Mouse (Mus musculus) adrenal gland (tissue): ENCODE measurements around the gene Dock2.
"Not testable (repeated sequence)": the region's sequence is repeated elsewhere in the genome, so short reads cannot be mapped to it uniquely, and the experiment has no call there.

Experiments
- intact Hi-C: fragments of 180-260 bp; cut with DNase I; formaldehyde crosslinking; loops from one replicate; pipeline ENCODE4 v1.15.1; 2025

Dock2 gene

GRCm38 (mm10) chr11:34291304-34291703 is 492.4 kb downstream of the Dock2 start:
- intact Hi-C loops, result no loop called here

- intact Hi-C loops, result no loop called here
These were observed 493.0 kb downstream of the Dock2 start for GRCm38 (mm10) chr11:34290708-34291107.

GRCm38 (mm10) chr11:34290265-34290664 is 493.4 kb downstream of the Dock2 start:
- intact Hi-C loops, result no loop called here

GRCm38 (mm10) chr11:34284124-34284808 is 499.4 kb downstream of the Dock2 start:
- intact Hi-C loops, result no loop called here

- intact Hi-C loops, result no loop called here
These were observed 506.6 kb downstream of the Dock2 start for GRCm38 (mm10) chr11:34277047-34277445.

GRCm38 (mm10) chr11:34276363-34277046 is 507.2 kb downstream of the Dock2 start:
- intact Hi-C loops, result no loop called here

GRCm38 (mm10) chr11:34275941-34276340 is 507.8 kb downstream of the Dock2 start:
- intact Hi-C loops, result no loop called here

- intact Hi-C loops, result no loop called here
These were observed 511.7 kb downstream of the Dock2 start for GRCm38 (mm10) chr11:34272016-34272415.

GRCm38 (mm10) chr11:34264099-34264498 is 519.6 kb downstream of the Dock2 start:
- intact Hi-C loops, result no loop called here

GRCm38 (mm10) chr11:34258849-34259469 is 524.7 kb downstream of the Dock2 start:
- intact Hi-C loops, result no loop called here

GRCm38 (mm10) chr11:34257548-34258189 is 526.0 kb downstream of the Dock2 start:
- intact Hi-C loops, result no loop called here

- intact Hi-C loops, result no loop called here
These were observed 540.7 kb downstream of the Dock2 start for GRCm38 (mm10) chr11:34242979-34243378.

- intact Hi-C loops, result no loop called here
These were observed 543.4 kb downstream of the Dock2 start for GRCm38 (mm10) chr11:34240252-34240651.

- intact Hi-C loops, result loop anchor here (5.0 kb wide), 1 partner anchor 573 kb away; no protein-coding TSS in a partner anchor
These were observed 544.0 kb downstream of the Dock2 start for GRCm38 (mm10) chr11:34239691-34240090.

- intact Hi-C loops, result loop anchor here (5.0 kb wide), 1 partner anchor 575 kb away; no protein-coding TSS in a partner anchor
These were observed 546.8 kb downstream of the Dock2 start for GRCm38 (mm10) chr11:34236885-34237284.

GRCm38 (mm10) chr11:34236091-34236759 is 547.5 kb downstream of the Dock2 start:
- intact Hi-C loops, result loop anchor here (5.0 kb wide), 1 partner anchor 576 kb away; no protein-coding TSS in a partner anchor

GRCm38 (mm10) chr11:34228758-34229364 is 554.8 kb downstream of the Dock2 start:
- intact Hi-C loops, result no loop called here

GRCm38 (mm10) chr11:34227180-34227579 is 556.5 kb downstream of the Dock2 start:
- intact Hi-C loops, result no loop called here

- intact Hi-C loops, result not testable (repeated sequence)
These were observed 563.1 kb downstream of the Dock2 start for GRCm38 (mm10) chr11:34220596-34220995.

GRCm38 (mm10) chr11:34212853-34213252 is 570.8 kb downstream of the Dock2 start:
- intact Hi-C loops, result loop anchor here (1.0 to 5.0 kb wide), 3 partner anchors 64 to 211 kb away; no protein-coding TSS in a partner anchor

GRCm38 (mm10) chr11:34207989-34208388 is 575.7 kb downstream of the Dock2 start, which contains the start of gene Foxi1:
Gene Foxi1 (minus strand): TSS chr11:34208089.
- intact Hi-C loops, result no loop called here
